Mouse (Mus musculus) heart, embryonic 16.5 days (tissue): ENCODE results near the gene Gdpd2. TPM values are rescaled to one million over a fixed set of nuclear protein-coding genes. Genes with fewer than 3 reads are reported as not detected.

Experiments used
- ATAC-seq: fragments of 200-750 bp; cut with Nextera tagmentation; replicated peaks from 2 replicates; pipeline ENCODE4 v1.8.0; 2017; ENCODE audit warnings: moderate number of reproducible peaks; ENCODE audit not compliant: insufficient read depth, low FRiP score; ENCODE audit errors: extremely low read depth
- H3K27ac ChIP-seq: fragments of 300-500 bp; sonication (generic); 2 replicates; pipeline ENCODE4 v1.5.1; 2014; ENCODE audit warnings: mild to moderate bottlenecking, low read length, control low read depth, moderate library complexity
- H3K27me3 ChIP-seq: fragments of 300-500 bp; sonication (generic); 2 replicates; pipeline ENCODE4 v1.6.1; 2014; ENCODE audit warnings: low read length, mixed read lengths; ENCODE audit not compliant: control insufficient read depth, insufficient read depth
- H3K36me3 ChIP-seq: fragments of 300-500 bp; sonication (generic); 2 replicates; pipeline ENCODE4 v1.6.1; 2014; ENCODE audit not compliant: control insufficient read depth, insufficient read depth
- H3K4me1 ChIP-seq: fragments of 300-500 bp; sonication (generic); 2 replicates; pipeline ENCODE4 v1.6.1; 2014; ENCODE audit warnings: low read length, mixed read lengths; ENCODE audit not compliant: control insufficient read depth, insufficient read depth
- H3K4me2 ChIP-seq: fragments of 300-500 bp; sonication (generic); 2 replicates; pipeline ENCODE4 v1.6.1; 2014; ENCODE audit warnings: low read depth, mild to moderate bottlenecking, control low read depth, low read length
- H3K4me3 ChIP-seq: fragments of 300-500 bp; sonication (generic); 2 replicates; pipeline ENCODE4 v1.5.1; 2014; ENCODE audit warnings: mild to moderate bottlenecking, control low read depth, low read length
- H3K9ac ChIP-seq: fragments of 300-500 bp; sonication (generic); 2 replicates; pipeline ENCODE4 v1.6.1; 2014; ENCODE audit warnings: low read length, control low read depth
- H3K9me3 ChIP-seq: fragments of 300-500 bp; sonication (generic); replicated peaks from 2 replicates; pipeline ENCODE4 v1.6.1; 2016; ENCODE audit warnings: low read length; ENCODE audit not compliant: control insufficient read depth
- WGBS: fragments of 180-500 bp; shearing (Covaris S2); extraction: QIAGEN DNeasy Blood & Tissue Kit; methylation state at CpG from one replicate; pipeline ENCODE4 v1.1.7; 2014; 5-methylcytosine and 5-hydroxymethylcytosine counted together
- polyA plus RNA-seq: library from polyadenylated mRNA; unstranded; fragments of >200 nt; fragmentation: Nextera tagmentation; extraction: Ambion mirVana; gene quantifications from 2 replicates; pipeline ENCODE4 v1.2.1, GENCODE M21; 2015

Gene Gdpd2
- 0.76 and 0.94 TPM in 2 replicates for polyA plus RNA-seq

GRCm38 (mm10) chrX:100729665-100730188, at the start of gene Gdpd2:
Gene Gdpd2, plus strand, starts transcription at chrX:100729873.
- no peak within 1 kb of the TSS; the same call in 1 of the 2 replicates for H3K27ac ChIP-seq
- H3K9ac ChIP-seq, result peak within 1 kb of the TSS; percentile 16; the same call in 1 of the 2 replicates
- H3K27me3 ChIP-seq, result peaks cover 5% of the 10 kb centered on the region
- 0 out of 2 replicates have a peak within 1 kb of the TSS, but pooled peaks have one; percentile 12 for H3K4me3 ChIP-seq
- ATAC-seq, result peak; percentile 70
- H3K4me1 ChIP-seq, result peaks cover 10% of the 10 kb centered on the region
- H3K4me2 ChIP-seq, result peak within 1 kb of the TSS; percentile 58
- no peaks in the 10 kb centered on the region for H3K9me3 ChIP-seq
- peaks cover 9% of the 10 kb centered on the region for H3K36me3 ChIP-seq
- WGBS, result 16% methylated on average over 8 of the region's 8 CpGs

GRCm38 (mm10) chrX:100686527-100686926, 43.1 kb upstream of the Gdpd2 start:
- Histone ChIP-seq H3K4me3 (no peak overlapping the region), H3K4me2 (no peak overlapping the region), H3K27ac (no peak overlapping the region), H3K4me1 (peaks cover 3% of the 10 kb centered on the region; the same call in 1 of the 2 replicates), H3K36me3 (peaks cover 3% of the 10 kb centered on the region; the same call in 1 of the 2 replicates), H3K27me3 (no peaks in the 10 kb centered on the region), H3K9ac (no peak overlapping the region), H3K9me3 (no peaks in the 10 kb centered on the region)
- no peak for ATAC-seq
- 25% methylated on average over 3 of the region's 3 CpGs for WGBS

DNA sequence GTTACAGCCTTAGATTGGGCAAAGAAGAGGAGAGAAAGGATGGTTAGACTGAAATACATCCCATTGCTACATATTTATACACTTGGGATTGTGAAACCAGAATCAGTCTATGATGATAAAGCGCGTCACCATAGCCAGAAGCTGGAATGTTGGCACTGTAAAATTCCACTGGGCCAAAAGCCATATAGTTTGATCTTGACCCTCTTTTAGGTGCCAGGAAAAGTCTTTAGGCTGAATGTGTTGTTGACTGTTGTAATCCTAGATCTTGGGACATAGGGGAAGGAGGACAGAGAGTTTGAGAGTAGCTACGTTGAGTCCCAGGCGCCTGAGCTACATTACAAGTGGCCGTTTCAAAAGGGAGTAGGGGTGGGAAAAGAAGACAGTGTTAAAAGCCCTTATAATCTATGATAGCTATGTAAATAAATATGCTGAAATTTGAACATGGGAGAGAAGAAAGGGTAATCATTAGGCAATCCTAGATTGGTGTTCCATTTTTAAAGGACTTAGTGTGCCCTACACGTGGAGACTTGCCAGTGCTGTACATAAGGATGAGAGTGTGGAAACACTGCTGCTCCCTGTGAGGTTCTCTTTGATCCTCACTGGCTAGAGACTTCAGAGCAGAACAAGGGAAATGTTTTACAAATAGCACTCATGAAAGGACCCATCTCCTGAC, 42.2 kb upstream of the Gdpd2 start:
- Histone ChIP-seq H3K27ac (no peak overlapping the region), H3K4me3 (no peak overlapping the region), H3K9me3 (no peaks in the 10 kb centered on the region), H3K4me1 (peaks cover 3% of the 10 kb centered on the region; the same call in 1 of the 2 replicates), H3K27me3 (no peaks in the 10 kb centered on the region), H3K9ac (no peak overlapping the region), H3K4me2 (no peak overlapping the region), H3K36me3 (peaks cover 3% of the 10 kb centered on the region; the same call in 1 of the 2 replicates)
- ATAC-seq, result no peak
- 62% methylated on average over 6 of the region's 6 CpGs for WGBS

GRCm38 (mm10) chrX:100688033-100688370, 41.7 kb upstream of the Gdpd2 start:
- H3K9ac ChIP-seq, result no peak overlapping the region
- 76% methylated on average over 5 of the region's 5 CpGs for WGBS
- peaks cover 3% of the 10 kb centered on the region; the same call in 1 of the 2 replicates for H3K36me3 ChIP-seq
- H3K4me1 ChIP-seq, result peaks cover 3% of the 10 kb centered on the region; the same call in 1 of the 2 replicates
- no peaks in the 10 kb centered on the region for H3K27me3 ChIP-seq
- no peak overlapping the region for H3K4me3 ChIP-seq
- ATAC-seq, result no peak
- H3K27ac ChIP-seq, result no peak overlapping the region
- no peak overlapping the region for H3K4me2 ChIP-seq
- no peaks in the 10 kb centered on the region for H3K9me3 ChIP-seq

DNA sequence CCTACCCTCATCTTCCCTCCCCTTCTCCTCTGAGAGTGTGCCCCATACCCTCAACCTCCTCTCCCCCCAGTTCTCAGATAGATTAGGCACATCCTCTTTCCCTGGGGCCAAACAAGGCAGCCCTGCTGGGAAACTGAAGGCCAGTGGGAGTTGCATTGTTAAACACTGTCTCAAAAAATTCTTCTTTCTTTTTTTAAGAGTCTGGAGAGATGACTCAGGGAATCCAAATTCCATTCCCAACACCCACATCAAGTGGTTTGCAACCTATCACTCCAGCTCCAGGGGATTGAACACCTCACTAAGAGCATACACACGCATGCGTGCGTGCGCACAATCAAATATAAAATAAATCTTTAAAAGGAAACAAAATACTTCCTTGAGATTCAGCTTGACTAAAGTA, 32.9 kb upstream of the Gdpd2 start:
- Histone ChIP-seq H3K27me3 (no peaks in the 10 kb centered on the region), H3K9ac (no peak overlapping the region), H3K27ac (no peak overlapping the region), H3K36me3 (0 out of 2 replicates have a peak, but pooled peaks cover 5% of the 10 kb centered on the region), H3K4me2 (no peak overlapping the region), H3K4me3 (no peak overlapping the region), H3K4me1 (no peaks in the 10 kb centered on the region), H3K9me3 (no peaks in the 10 kb centered on the region)
- no peak for ATAC-seq
- 95% methylated on average over 4 of the region's 4 CpGs for WGBS

DNA sequence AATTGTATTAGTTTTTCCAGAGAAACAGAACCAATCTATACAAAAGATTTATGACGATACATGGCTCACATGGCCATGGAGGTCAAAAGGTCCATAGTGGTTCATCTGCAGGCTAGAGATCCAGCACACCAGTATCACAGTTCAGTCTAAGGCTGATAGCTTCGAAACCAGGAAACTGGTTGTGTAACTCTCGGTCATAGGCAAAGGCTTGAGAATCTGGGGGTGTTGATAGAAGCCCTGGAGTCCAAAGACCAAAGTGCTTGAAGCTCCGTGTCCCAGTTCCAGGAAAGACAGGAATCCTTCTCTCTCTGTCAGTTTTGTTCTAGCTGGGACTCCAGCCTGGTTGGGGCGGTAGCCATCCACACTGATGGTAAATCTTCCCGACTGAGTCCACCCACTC, 21.6 kb upstream of the Gdpd2 start:
- Histone ChIP-seq H3K27ac (no peak overlapping the region), H3K27me3 (no peaks in the 10 kb centered on the region), H3K4me1 (no peaks in the 10 kb centered on the region), H3K36me3 (peaks cover 9% of the 10 kb centered on the region; the same call in 1 of the 2 replicates), H3K4me2 (no peak overlapping the region), H3K4me3 (no peak overlapping the region), H3K9me3 (no peaks in the 10 kb centered on the region), H3K9ac (no peak overlapping the region)
- 87% methylated on average over 6 of the region's 6 CpGs for WGBS
- no peak for ATAC-seq

GRCm38 (mm10) chrX:100716173-100716572, 13.5 kb upstream of the Gdpd2 start:
- H3K9me3 ChIP-seq, result no peaks in the 10 kb centered on the region
- H3K9ac ChIP-seq, result no peak overlapping the region
- no peaks in the 10 kb centered on the region for H3K27me3 ChIP-seq
- 86% methylated on average over 6 of the region's 6 CpGs for WGBS
- peaks cover 5% of the 10 kb centered on the region; the same call in 1 of the 2 replicates for H3K36me3 ChIP-seq
- no peak overlapping the region for H3K4me3 ChIP-seq
- H3K27ac ChIP-seq, result no peak overlapping the region
- no peak overlapping the region for H3K4me2 ChIP-seq
- H3K4me1 ChIP-seq, result no peaks in the 10 kb centered on the region
- ATAC-seq, result no peak

DNA sequence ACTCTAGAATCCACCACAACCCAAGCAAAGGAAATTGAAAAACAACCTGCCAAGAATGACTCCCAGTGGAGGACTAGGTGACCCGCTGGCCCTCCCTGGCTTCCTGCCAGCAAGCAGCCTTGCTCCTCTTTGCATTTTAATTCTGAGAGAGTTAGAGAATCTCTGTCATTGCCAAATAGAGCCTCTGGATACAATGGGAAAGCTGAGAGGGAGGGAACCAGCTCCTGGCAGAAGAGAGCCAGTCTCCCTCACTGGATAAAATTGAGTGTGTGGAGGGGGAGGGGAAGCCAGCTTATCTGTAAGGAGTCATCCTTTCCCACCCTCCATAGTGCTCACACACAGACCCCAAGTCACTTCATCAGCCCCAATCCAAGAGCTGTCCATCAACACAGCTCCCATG, 726 bp upstream of the Gdpd2 start:
- H3K4me2 ChIP-seq, result no peak overlapping the region
- H3K27ac ChIP-seq, result no peak overlapping the region; the same call in 1 of the 2 replicates
- no peak overlapping the region for H3K4me3 ChIP-seq
- WGBS, result 13% methylated on average over 1 of the region's 1 CpGs
- no peak overlapping the region for H3K9ac ChIP-seq
- H3K4me1 ChIP-seq, result peaks cover 10% of the 10 kb centered on the region
- ATAC-seq, result no peak
- H3K36me3 ChIP-seq, result peaks cover 12% of the 10 kb centered on the region
- H3K9me3 ChIP-seq, result no peaks in the 10 kb centered on the region
- H3K27me3 ChIP-seq, result peaks cover 5% of the 10 kb centered on the region

- Histone ChIP-seq H3K4me2 (peak overlapping the region; percentile 58), H3K36me3 (peaks cover 8% of the 10 kb centered on the region), H3K27ac (no peak overlapping the region), H3K9me3 (no peaks in the 10 kb centered on the region), H3K4me3 (0 out of 2 replicates have a peak overlapping the region, but pooled peaks have one; percentile 12), H3K9ac (peak overlapping the region; percentile 16; the same call in 1 of the 2 replicates), H3K4me1 (peaks cover 10% of the 10 kb centered on the region), H3K27me3 (peaks cover 5% of the 10 kb centered on the region)
- 25% methylated on average over 8 of the region's 8 CpGs for WGBS
- no peak for ATAC-seq
Measured at GRCm38 (mm10) chrX:100730266-100730665, 593 bp downstream of the Gdpd2 start.
